Mouse (Mus musculus): ENCODE measurements at regions not wholly inside any gene's neighbourhood (a gene's known extent, or its start where the extent isn't known, plus 50 kb on each side); places are given as distances from the start of the nearest gene placed in this dataset.

- DNase-seq (ENCODE audit: low spot score): no peak
- H3K4me3 ChIP-seq: no peak overlapping the region
- H3K9me3 ChIP-seq (replicated peaks): no peaks in the 10 kb centered on the region
- H3K4me1 ChIP-seq: peaks cover 15% of the 10 kb centered on the region
- no peak overlapping the region for H3K27ac ChIP-seq
- 5% methylated on average over 3 of the region's 3 CpGs for WGBS
- no peaks in the 10 kb centered on the region for H3K36me3 ChIP-seq
- no peaks in the 10 kb centered on the region for H3K27me3 ChIP-seq (ENCODE audit: low read depth, poor library complexity, severe bottlenecking)
These were observed 436.4 kb upstream of the Sox9 start for GRCm38 (mm10) chr11:112345586-112345985.

- Histone ChIP-seq H3K4me1 (peaks cover 15% of the 10 kb centered on the region), H3K4me3 (no peak overlapping the region), H3K9me3 (replicated peaks) (no peaks in the 10 kb centered on the region), H3K27ac (no peak overlapping the region), H3K36me3 (no peaks in the 10 kb centered on the region), H3K27me3 (ENCODE audit: low read depth, poor library complexity, severe bottlenecking) (no peaks in the 10 kb centered on the region)
- WGBS: 93% methylated on average over 3 of the region's 3 CpGs
- DNase-seq (ENCODE audit: low spot score): no peak
These were observed 435.9 kb upstream of the Sox9 start for GRCm38 (mm10) chr11:112346089-112346488.

- WGBS: 60% methylated on average over 7 of the region's 7 CpGs
- no peak overlapping the region for H3K4me3 ChIP-seq
These were observed 435.5 kb upstream of the Sox9 start for GRCm38 (mm10) chr11:112346532-112346931.

GRCm38 (mm10) chr11:112355311-112355710 is 426.7 kb upstream of the Sox9 start:
- H3K9me3 ChIP-seq (replicated peaks): no peaks in the 10 kb centered on the region
- H3K27me3 ChIP-seq (ENCODE audit: low read depth, poor library complexity, severe bottlenecking): no peaks in the 10 kb centered on the region
- 92% methylated on average over 3 of the region's 3 CpGs for WGBS

More at GRCm38 (mm10) chr11:112346532-112346931, 435.5 kb upstream of the Sox9 start:
- no peak for DNase-seq (ENCODE audit: low spot score)
- peaks cover 15% of the 10 kb centered on the region for H3K4me1 ChIP-seq
- H3K27ac ChIP-seq: no peak overlapping the region
- H3K9me3 ChIP-seq (replicated peaks): no peaks in the 10 kb centered on the region
- H3K27me3 ChIP-seq (ENCODE audit: low read depth, poor library complexity, severe bottlenecking): no peaks in the 10 kb centered on the region
- no peaks in the 10 kb centered on the region for H3K36me3 ChIP-seq

GRCm38 (mm10) chr11:112366715-112367114 is 415.3 kb upstream of the Sox9 start:
- Histone ChIP-seq H3K27me3 (ENCODE audit: low read depth, poor library complexity, severe bottlenecking) (no peaks in the 10 kb centered on the region), H3K36me3 (no peaks in the 10 kb centered on the region), H3K27ac (no peak overlapping the region), H3K4me3 (no peak overlapping the region), H3K4me1 (peaks cover 6% of the 10 kb centered on the region), H3K9me3 (replicated peaks) (no peaks in the 10 kb centered on the region)
- DNase-seq (ENCODE audit: low spot score): no peak
- 93% methylated on average over 4 of the region's 4 CpGs for WGBS

More at GRCm38 (mm10) chr11:112355311-112355710, 426.7 kb upstream of the Sox9 start:
- Histone ChIP-seq H3K27ac (no peak overlapping the region), H3K36me3 (no peaks in the 10 kb centered on the region), H3K4me1 (no peaks in the 10 kb centered on the region), H3K4me3 (no peak overlapping the region)
- no peak for DNase-seq (ENCODE audit: low spot score)

GRCm38 (mm10) chr11:112370941-112371340 is 411.1 kb upstream of the Sox9 start:
- no peaks in the 10 kb centered on the region for H3K36me3 ChIP-seq
- DNase-seq (ENCODE audit: low spot score): no peak
- H3K27ac ChIP-seq: no peak overlapping the region
- no peak overlapping the region for H3K4me3 ChIP-seq
- no peaks in the 10 kb centered on the region for H3K27me3 ChIP-seq (ENCODE audit: low read depth, poor library complexity, severe bottlenecking)
- 93% methylated on average over 4 of the region's 4 CpGs for WGBS
- H3K4me1 ChIP-seq: peaks cover 13% of the 10 kb centered on the region
- no peaks in the 10 kb centered on the region for H3K9me3 ChIP-seq (replicated peaks)

- no peak for DNase-seq (ENCODE audit: low spot score)
- no peak overlapping the region for H3K27ac ChIP-seq
- no peak overlapping the region for H3K4me3 ChIP-seq
- WGBS: 88% methylated on average over 3 of the region's 3 CpGs
- H3K4me1 ChIP-seq: no peaks in the 10 kb centered on the region
- no peaks in the 10 kb centered on the region for H3K27me3 ChIP-seq (ENCODE audit: low read depth, poor library complexity, severe bottlenecking)
- H3K36me3 ChIP-seq: no peaks in the 10 kb centered on the region
- no peaks in the 10 kb centered on the region for H3K9me3 ChIP-seq (replicated peaks)
These were observed 382.0 kb upstream of the Sox9 start for GRCm38 (mm10) chr11:112400069-112400468.

GRCm38 (mm10) chr11:112407681-112408080 is 374.3 kb upstream of the Sox9 start:
- peaks cover 19% of the 10 kb centered on the region for H3K4me1 ChIP-seq
- no peak overlapping the region for H3K4me3 ChIP-seq
- no peaks in the 10 kb centered on the region; the same call in 1 of the 2 replicates for H3K9me3 ChIP-seq (replicated peaks)
- no peak overlapping the region for H3K27ac ChIP-seq
- DNase-seq (ENCODE audit: low spot score): no peak
- H3K27me3 ChIP-seq (ENCODE audit: low read depth, poor library complexity, severe bottlenecking): no peaks in the 10 kb centered on the region
- H3K36me3 ChIP-seq: no peaks in the 10 kb centered on the region
- 94% methylated on average over 8 of the region's 8 CpGs for WGBS

- whole genome bisulfite sequencing: 13% methylated on average over 4 of the region's 4 CpGs
- Histone ChIP-seq H3K36me3 (no peaks in the 10 kb centered on the region), H3K4me3 (no peak overlapping the region), H3K4me1 (peaks cover 39% of the 10 kb centered on the region), H3K27ac (peak overlapping the region; percentile 71), H3K9me3 (replicated peaks) (no peaks in the 10 kb centered on the region; the same call in 1 of the 2 replicates), H3K27me3 (ENCODE audit: low read depth, poor library complexity, severe bottlenecking) (no peaks in the 10 kb centered on the region)
- peak; percentile 34 for DNase-seq (ENCODE audit: low spot score)
These were observed 369.6 kb upstream of the Sox9 start for GRCm38 (mm10) chr11:112412434-112412833.

GRCm38 (mm10) chr11:112442639-112443038 is 339.4 kb upstream of the Sox9 start:
- Histone ChIP-seq H3K27me3 (ENCODE audit: low read depth, poor library complexity, severe bottlenecking) (no peaks in the 10 kb centered on the region), H3K27ac (no peak overlapping the region), H3K9me3 (replicated peaks) (no peaks in the 10 kb centered on the region), H3K4me3 (no peak overlapping the region), H3K4me1 (no peaks in the 10 kb centered on the region), H3K36me3 (no peaks in the 10 kb centered on the region)
- 79% methylated on average over 1 of the region's 1 CpGs for WGBS
- DNase-seq (ENCODE audit: low spot score): no peak

GRCm38 (mm10) chr11:112443890-112444289 is 338.1 kb upstream of the Sox9 start:
- Histone ChIP-seq H3K4me1 (no peaks in the 10 kb centered on the region), H3K9me3 (replicated peaks) (no peaks in the 10 kb centered on the region), H3K36me3 (no peaks in the 10 kb centered on the region), H3K4me3 (no peak overlapping the region), H3K27me3 (ENCODE audit: low read depth, poor library complexity, severe bottlenecking) (no peaks in the 10 kb centered on the region), H3K27ac (no peak overlapping the region)
- DNase-seq (ENCODE audit: low spot score): no peak
- 94% methylated on average over 4 of the region's 4 CpGs for WGBS

- Histone ChIP-seq H3K36me3 (no peaks in the 10 kb centered on the region), H3K27ac (peak overlapping the region; percentile 80)
These were observed 332.4 kb upstream of the Sox9 start for GRCm38 (mm10) chr11:112449632-112450031.

GRCm38 (mm10) chr11:112450227-112450626 is 331.8 kb upstream of the Sox9 start:
- H3K4me3 ChIP-seq: 0 out of 2 replicates have a peak overlapping the region, but pooled peaks have one; percentile 8
- no peaks in the 10 kb centered on the region for H3K9me3 ChIP-seq (replicated peaks)
- H3K4me1 ChIP-seq: peaks cover 25% of the 10 kb centered on the region
- no peaks in the 10 kb centered on the region for H3K36me3 ChIP-seq
- peak overlapping the region; percentile 80 for H3K27ac ChIP-seq
- peak; percentile 87 for DNase-seq (ENCODE audit: low spot score)
- WGBS: 17% methylated on average over 6 of the region's 6 CpGs
- no peaks in the 10 kb centered on the region for H3K27me3 ChIP-seq (ENCODE audit: low read depth, poor library complexity, severe bottlenecking)

More at GRCm38 (mm10) chr11:112449632-112450031, 332.4 kb upstream of the Sox9 start:
- 42% methylated on average over 5 of the region's 5 CpGs for WGBS
- no peaks in the 10 kb centered on the region for H3K27me3 ChIP-seq (ENCODE audit: low read depth, poor library complexity, severe bottlenecking)
- no peaks in the 10 kb centered on the region for H3K9me3 ChIP-seq (replicated peaks)
- no peak for DNase-seq (ENCODE audit: low spot score)
- H3K4me1 ChIP-seq: peaks cover 19% of the 10 kb centered on the region
- H3K4me3 ChIP-seq: no peak overlapping the region

- DNase-seq (ENCODE audit: low spot score): no peak
- H3K27ac ChIP-seq: no peak overlapping the region
- H3K4me1 ChIP-seq: peaks cover 24% of the 10 kb centered on the region
- no peaks in the 10 kb centered on the region for H3K9me3 ChIP-seq (replicated peaks)
- H3K27me3 ChIP-seq (ENCODE audit: low read depth, poor library complexity, severe bottlenecking): no peaks in the 10 kb centered on the region
- WGBS: 90% methylated on average over 2 of the region's 2 CpGs
- no peaks in the 10 kb centered on the region for H3K36me3 ChIP-seq
- H3K4me3 ChIP-seq: no peak overlapping the region
These were observed 323.9 kb upstream of the Sox9 start for GRCm38 (mm10) chr11:112458075-112458474.

All from limb, embryonic 10.5 days (tissue).